In the genomic region with DNA sequence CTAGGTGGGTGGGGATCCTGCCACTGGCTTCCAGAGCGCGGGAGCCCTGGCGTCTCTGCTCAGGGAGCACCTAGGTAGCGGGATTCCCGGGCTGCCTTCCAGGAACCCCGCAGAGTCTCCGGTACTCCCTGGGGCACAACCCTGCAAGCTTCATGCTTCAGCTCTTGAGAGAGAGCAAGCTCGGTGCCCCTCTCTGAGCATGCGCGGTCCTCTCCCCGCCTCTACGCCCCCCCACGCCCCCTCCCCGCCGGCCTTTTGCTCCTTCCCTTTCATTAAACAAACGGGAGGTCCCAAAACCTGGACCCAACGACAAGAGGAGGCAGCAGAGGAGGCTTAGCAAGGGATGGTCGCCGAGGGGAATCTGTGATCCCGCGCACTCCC, we compare ENCODE assay signal across 9 mouse cellular contexts. TPM values are rescaled to one million over a fixed set of nuclear protein-coding genes. Genes with fewer than 3 reads are reported as not detected.
A peak's percentile ranks its signal among the peaks of the same experiment; 100 is the strongest.
DNase-seq lines count a peak whose midpoint lies in the region; ATAC-seq lines count a peak whose summit lies in the region.
"Had no signal": no experiment of that assay in that cellular context is flagged by ENCODE, and none has a peak within 500 bp of the region (broad histone marks: within the 10 kb centered on the region; RNA-seq: fewer than 3 reads in every experiment).

TSS of gene Plppr1 (plus strand) at position 253 of the 381 bp plus-strand sequence.

- peak within 1 kb of the TSS; percentile 75 for H3K4me3 ChIP-seq in heart, embryonic 13.5 days
- peak within 1 kb of the TSS; percentile 47 for H3K4me3 ChIP-seq in liver, embryonic 16.5 days (ENCODE audit: low read depth, low read length)
- H3K4me3 ChIP-seq in stomach, embryonic 14.5 days (ENCODE audit: low read depth, low read length): peak within 1 kb of the TSS; percentile 63

- H3K4me2 ChIP-seq in heart, embryonic 13.5 days: peak within 1 kb of the TSS; percentile 98
- H3K4me2 ChIP-seq in liver, embryonic 16.5 days (ENCODE audit: low read depth, low read length): peak within 1 kb of the TSS; percentile 66
- H3K4me2 ChIP-seq in stomach, embryonic 14.5 days (replicated peaks; ENCODE audit: low read depth, low read length): peak within 1 kb of the TSS; percentile 97

- DNase-seq in heart, postnatal 25 days (ENCODE audit: low spot score): no peak
- DNase-seq in cerebellum, postnatal 14 days: peak; percentile 79 to 81
- DNase-seq in frontal cortex, postnatal 25 days (ENCODE audit: low spot score in 2 of 2): peak; percentile 23 to 44
- peak; percentile 9 to 45 for DNase-seq in kidney, postnatal 36 days

- peaks cover 27% of the 10 kb centered on the region for H3K4me1 ChIP-seq in heart, embryonic 13.5 days
- no peaks in the 10 kb centered on the region for H3K4me1 ChIP-seq in liver, embryonic 16.5 days (ENCODE audit: control insufficient read depth, low read depth, low read length)
- no peaks in the 10 kb centered on the region for H3K4me1 ChIP-seq in stomach, embryonic 14.5 days (ENCODE audit: control insufficient read depth, insufficient read depth, low read length)

- peak within 1 kb of the TSS; percentile 82 for H3K9ac ChIP-seq in heart, embryonic 13.5 days
- no peak within 1 kb of the TSS for H3K9ac ChIP-seq in liver, embryonic 16.5 days (ENCODE audit: low read depth, low read length)
- H3K9ac ChIP-seq in stomach, embryonic 14.5 days (replicated peaks; ENCODE audit: low read depth, low read length): peak within 1 kb of the TSS; percentile 40

- H3K9me3 ChIP-seq in heart, embryonic 13.5 days: no peaks in the 10 kb centered on the region
- no peaks in the 10 kb centered on the region for H3K9me3 ChIP-seq in liver, embryonic 16.5 days (replicated peaks; ENCODE audit: control insufficient read depth, low read length)
- no peaks in the 10 kb centered on the region for H3K9me3 ChIP-seq in stomach, embryonic 14.5 days (ENCODE audit: control insufficient read depth, low read depth, low read length)

- H3K27me3 ChIP-seq in heart, embryonic 13.5 days (replicated peaks): peaks cover 45% of the 10 kb centered on the region
- peaks cover 17% of the 10 kb centered on the region for H3K27me3 ChIP-seq in liver, embryonic 16.5 days (ENCODE audit: control insufficient read depth, insufficient read depth, low read depth, low read length)
- H3K27me3 ChIP-seq in stomach, embryonic 14.5 days (ENCODE audit: control insufficient read depth, insufficient read depth, low read length): no peaks in the 10 kb centered on the region

- H3K27ac ChIP-seq in heart, embryonic 13.5 days (replicated peaks): 0 out of 2 replicates have a peak within 1 kb of the TSS, but pooled peaks have one; percentile 12
- no peak within 1 kb of the TSS for H3K27ac ChIP-seq in liver, embryonic 16.5 days (ENCODE audit: low read length)
- peak within 1 kb of the TSS; percentile 3; the same call in 1 of the 2 replicates for H3K27ac ChIP-seq in stomach, embryonic 14.5 days (ENCODE audit: low read length)

- 0 out of 2 replicates have a peak, but pooled peaks have one; percentile 31 for ATAC-seq in heart, embryonic 13.5 days (ENCODE audit: extremely low read depth, insufficient number of reproducible peaks, low FRiP score, low TSS enrichment)
- ATAC-seq in liver, embryonic 16.5 days (ENCODE audit: low read depth): no peak
- peak; percentile 81 for ATAC-seq in stomach, embryonic 14.5 days (ENCODE audit: insufficient number of reproducible peaks, insufficient read depth, low FRiP score, low read depth)
- no peak for ATAC-seq in inflammation-experienced regulatory T-cells, adult 6 months

- intact Hi-C loops in heart, postnatal 25 days (cut with DNase I): no loop called here

- H3K36me3 ChIP-seq in heart, embryonic 13.5 days: no peaks in the 10 kb centered on the region
- H3K36me3 ChIP-seq in liver, embryonic 16.5 days (ENCODE audit: control insufficient read depth, insufficient read depth): no peaks in the 10 kb centered on the region
- no peaks in the 10 kb centered on the region for H3K36me3 ChIP-seq in stomach, embryonic 14.5 days (ENCODE audit: control insufficient read depth, insufficient read depth, low read length)

- under 1% methylated on average over 18 of the region's 21 CpGs for WGBS in heart, embryonic 13.5 days
- WGBS in liver, embryonic 16.5 days (ENCODE audit: insufficient replicate concordance): 1% methylated on average over 20 of the region's 21 CpGs
- WGBS in stomach, embryonic 14.5 days: under 1% methylated on average over 21 of the region's 21 CpGs

RNA-seq across cellular contexts. Expression of gene Plppr1, which starts in this region (rescaled TPM):
- polyA plus RNA-seq in heart, embryonic 13.5 days (2015; fragmentation: Nextera tagmentation; extraction: Ambion mirVana): 2.3 and 2.8 TPM in 2 replicates
- total RNA-seq in heart, postnatal 25 days (2021): under 1 TPM in 1 of 2 experiments, not detected in 1; 0.14 TPM
- 0.57 and 0.96 TPM in 2 replicates for polyA plus RNA-seq in liver, embryonic 16.5 days (2015; fragmentation: Nextera tagmentation; extraction: Ambion mirVana)
- 4.1 and 4.3 TPM in 2 replicates for polyA plus RNA-seq in stomach, embryonic 14.5 days (2014; fragmentation: Nextera tagmentation; extraction: Ambion mirVana)
- polyA plus RNA-seq in inflammation-experienced regulatory T-cells, adult 6 months (2017; shearing (Covaris generic)): not detected
- total RNA-seq: MEL had no signal

Comparison
In these comparisons a context has a peak if more than half of its experiments do, and no peak if none do; other contexts are left out.
1. ATAC-seq: peak in heart, embryonic 13.5 days (single experiment) and stomach, embryonic 14.5 days (single experiment); none in liver, embryonic 16.5 days (single experiment) and inflammation-experienced regulatory T-cells, adult 6 months (single experiment).
2. Peak in every context shown above with its lines, with median percentiles within 50 percentile points of each other: H3K4me2 ChIP-seq and H3K4me3 ChIP-seq.